Mouse (Mus musculus) myocyte (in vitro differentiated cells): ENCODE data around the gene Zranb3. TPM values are rescaled to one million over a fixed set of nuclear protein-coding genes. Genes with fewer than 3 reads are reported as not detected.
"Not testable (repeated sequence)": the region's sequence is repeated elsewhere in the genome, so short reads cannot be mapped to it uniquely, and the experiment has no call there.

Experiments used
- H3K27me3 ChIP-seq: one replicate; pipeline ENCODE4 v1.6.1; 2011; ENCODE audit not compliant: control insufficient read depth, insufficient read depth, insufficient read length
- H3K36me3 ChIP-seq: one replicate; pipeline ENCODE4 v1.6.1; 2011; ENCODE audit not compliant: control insufficient read depth, insufficient read depth
- H3K4me2 ChIP-seq: one replicate; pipeline ENCODE4 v1.6.1; 2011; ENCODE audit warnings: low read depth, control low read depth
- H3K4me3 ChIP-seq: one replicate; pipeline ENCODE4 v1.5.1; 2011; ENCODE audit warnings: mild to moderate bottlenecking, control low read depth, moderate library complexity
- H3K79me2 ChIP-seq: one replicate; pipeline ENCODE4 v1.6.1; 2011; ENCODE audit not compliant: control insufficient read depth, insufficient read depth
- H3ac ChIP-seq: one replicate; pipeline ENCODE4 v1.6.1; 2011; ENCODE audit not compliant: control insufficient read depth, insufficient read length
- CEBPB ChIP-seq: IDR thresholded peaks from 2 replicates; pipeline ENCODE4 v1.6.1; 2011; ENCODE audit warnings: mild to moderate bottlenecking, moderate library complexity; ENCODE audit not compliant: poor library complexity, insufficient read depth, severe bottlenecking
- E2F4 ChIP-seq: IDR thresholded peaks from one replicate; pipeline ENCODE4 v1.6.1; 2011; ENCODE audit warnings: mild to moderate bottlenecking, control low read depth, moderate library complexity; ENCODE audit not compliant: insufficient read depth
- MAX ChIP-seq: IDR thresholded peaks from one replicate; pipeline ENCODE4 v1.6.1; 2011; ENCODE audit warnings: low read depth, mild to moderate bottlenecking, control low read depth
- MYOD1 ChIP-seq, 3 experiments: IDR thresholded peaks; one replicate each; pipeline ENCODE4 v1.6.1; 2011; ENCODE audit warnings: control low read depth in 2 of 3, low read depth in 2 of 3, mild to moderate bottlenecking in 2 of 3, moderate library complexity in 1 of 3; ENCODE audit not compliant: insufficient read length in 2 of 3, control insufficient read depth in 1 of 3
- MYOG ChIP-seq, 3 experiments: IDR thresholded peaks; one replicate each; pipeline ENCODE4 v1.6.1; 2011; ENCODE audit warnings: control low read depth in 2 of 3, low read depth in 2 of 3, mild to moderate bottlenecking in 2 of 3; ENCODE audit not compliant: insufficient read length in 2 of 3, control insufficient read depth in 1 of 3, insufficient read depth in 1 of 3
- POLR2A ChIP-seq: IDR thresholded peaks from one replicate; pipeline ENCODE4 v1.6.1; 2011; ENCODE audit warnings: low read depth, mild to moderate bottlenecking, control low read depth, moderate library complexity; ENCODE audit not compliant: insufficient read length
- POLR2AphosphoS2 ChIP-seq: IDR thresholded peaks from one replicate; pipeline ENCODE4 v1.6.1; 2011; ENCODE audit warnings: low read depth, control low read depth; ENCODE audit not compliant: insufficient read length
- REST ChIP-seq: IDR thresholded peaks from one replicate; pipeline ENCODE4 v1.6.1; 2011; ENCODE audit warnings: mild to moderate bottlenecking, control low read depth, moderate library complexity; ENCODE audit not compliant: insufficient read depth, insufficient read length
- SRF ChIP-seq: IDR thresholded peaks from one replicate; pipeline ENCODE4 v1.6.1; 2011; ENCODE audit warnings: low read depth; ENCODE audit not compliant: control insufficient read depth, insufficient read length
- TCF12 ChIP-seq: IDR thresholded peaks from one replicate; pipeline ENCODE4 v1.6.1; 2011; ENCODE audit warnings: mild to moderate bottlenecking, control low read depth; ENCODE audit not compliant: poor library complexity, insufficient read depth, severe bottlenecking
- TCF3 ChIP-seq: IDR thresholded peaks from one replicate; pipeline ENCODE4 v1.6.1; 2011; ENCODE audit warnings: low read depth, control low read depth; ENCODE audit not compliant: insufficient read length
- USF1 ChIP-seq: IDR thresholded peaks from one replicate; pipeline ENCODE4 v1.6.1; 2011; ENCODE audit warnings: low read depth, mild to moderate bottlenecking, control low read depth, moderate library complexity
- polyA plus RNA-seq: library from polyadenylated mRNA; unstranded; fragments of >200 nt; fragmentation: generic; extraction: Trizol; gene quantifications from one replicate; pipeline ENCODE4 v1.2.1, GENCODE M21; 2012; ENCODE audit warnings: missing spikeins

Gene Zranb3
- polyA plus RNA-seq, 1 experiment: 1.6 TPM

DNA sequence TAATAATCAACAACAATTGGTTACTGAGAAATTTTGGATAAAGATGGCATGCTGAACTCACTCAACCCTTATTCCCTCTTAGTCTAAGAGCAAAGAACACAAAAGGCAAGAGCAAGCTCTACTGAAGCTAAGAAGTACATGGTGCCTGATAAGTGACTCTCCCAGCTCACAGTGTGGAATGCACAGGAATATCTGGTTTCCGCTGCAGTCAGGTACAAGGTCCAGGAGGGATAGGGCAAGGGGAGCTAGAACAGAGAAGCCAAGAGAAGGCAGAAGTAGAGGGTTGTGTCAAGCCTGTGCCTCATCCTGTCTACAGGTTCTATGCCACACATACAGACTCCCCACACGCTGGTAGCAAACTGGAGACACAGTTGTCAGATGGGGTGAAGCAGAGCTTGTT, 100.7 kb downstream of the Zranb3 start:
- no peak overlapping the region for H3K4me2 ChIP-seq
- no peaks in the 10 kb centered on the region for H3K79me2 ChIP-seq
- no peaks in the 10 kb centered on the region for H3K36me3 ChIP-seq
- no peak overlapping the region for H3K4me3 ChIP-seq
- TF ChIP-seq MYOD1 (IDR thresholded peaks at IDR 0.05; ENCODE audit: control insufficient read depth in 1 of 3, insufficient read length in 2 of 3, low read depth in 2 of 3): no peak
- no peak overlapping the region for H3ac ChIP-seq
- no peaks in the 10 kb centered on the region for H3K27me3 ChIP-seq

DNA sequence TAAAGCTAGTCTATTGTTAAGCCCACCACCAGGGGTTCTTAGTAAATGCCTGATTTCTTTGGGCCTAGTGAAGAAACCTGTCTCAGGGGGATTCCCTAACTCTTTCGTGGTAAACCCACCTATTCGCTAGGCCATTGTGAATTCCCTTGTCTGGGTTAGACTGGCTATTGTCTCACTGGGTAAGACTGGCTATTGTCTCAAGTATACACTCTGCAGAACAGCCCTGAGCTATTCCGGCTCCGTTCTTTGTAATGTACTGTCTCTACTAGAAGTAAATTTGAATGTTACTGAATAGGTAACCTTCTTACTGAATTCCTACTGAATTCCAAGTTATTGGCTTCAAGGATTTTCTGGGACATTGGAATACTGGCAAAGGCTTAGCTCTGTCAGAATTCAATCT, 101.9 kb downstream of the Zranb3 start:
- H3K4me2 ChIP-seq, H3K4me3 ChIP-seq, H3K27me3 ChIP-seq, H3K36me3 ChIP-seq, H3ac ChIP-seq, H3K79me2 ChIP-seq: not testable (repeated sequence)

DNA sequence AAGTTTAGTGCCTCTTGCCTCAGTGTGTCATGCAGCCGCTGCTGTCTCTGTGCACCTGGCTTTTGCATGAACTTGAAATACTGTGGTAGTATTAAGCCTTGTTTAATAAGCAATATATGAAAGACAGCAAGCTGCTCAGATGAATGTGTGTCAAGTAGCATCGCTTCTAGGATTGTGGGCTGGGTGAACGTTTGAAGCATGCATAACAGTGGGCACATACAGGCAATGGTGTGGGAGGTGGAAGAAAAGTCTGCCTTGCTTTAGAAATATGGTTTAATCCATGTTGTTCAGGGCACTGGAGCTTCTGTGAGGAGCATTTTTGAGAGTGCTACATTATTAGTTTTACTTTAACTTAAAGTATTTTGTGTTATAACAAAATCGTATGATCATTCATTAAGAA, 109.0 kb downstream of the Zranb3 start:
- Histone ChIP-seq H3ac (no peak overlapping the region), H3K27me3 (no peaks in the 10 kb centered on the region), H3K36me3 (no peaks in the 10 kb centered on the region), H3K4me2 (no peak overlapping the region), H3K79me2 (no peaks in the 10 kb centered on the region), H3K4me3 (no peak overlapping the region)
- no peak for TF ChIP-seq MYOG (IDR thresholded peaks at IDR 0.05; ENCODE audit: control insufficient read depth in 1 of 3, insufficient read depth in 1 of 3, insufficient read length in 2 of 3, low read depth in 2 of 3)
- TF ChIP-seq POLR2AphosphoS2: no peak
- no peak for TF ChIP-seq TCF12
- no peak for TF ChIP-seq CEBPB
- TF ChIP-seq TCF3: no peak
- no peak for TF ChIP-seq POLR2A
- no peak for TF ChIP-seq MAX
- no peak for TF ChIP-seq E2F4
- no peak for TF ChIP-seq REST
- TF ChIP-seq MYOD1 (IDR thresholded peaks at IDR 0.05; ENCODE audit: control insufficient read depth in 1 of 3, insufficient read length in 2 of 3, low read depth in 2 of 3): no peak
- no peak for TF ChIP-seq USF1
- TF ChIP-seq SRF: no peak

DNA sequence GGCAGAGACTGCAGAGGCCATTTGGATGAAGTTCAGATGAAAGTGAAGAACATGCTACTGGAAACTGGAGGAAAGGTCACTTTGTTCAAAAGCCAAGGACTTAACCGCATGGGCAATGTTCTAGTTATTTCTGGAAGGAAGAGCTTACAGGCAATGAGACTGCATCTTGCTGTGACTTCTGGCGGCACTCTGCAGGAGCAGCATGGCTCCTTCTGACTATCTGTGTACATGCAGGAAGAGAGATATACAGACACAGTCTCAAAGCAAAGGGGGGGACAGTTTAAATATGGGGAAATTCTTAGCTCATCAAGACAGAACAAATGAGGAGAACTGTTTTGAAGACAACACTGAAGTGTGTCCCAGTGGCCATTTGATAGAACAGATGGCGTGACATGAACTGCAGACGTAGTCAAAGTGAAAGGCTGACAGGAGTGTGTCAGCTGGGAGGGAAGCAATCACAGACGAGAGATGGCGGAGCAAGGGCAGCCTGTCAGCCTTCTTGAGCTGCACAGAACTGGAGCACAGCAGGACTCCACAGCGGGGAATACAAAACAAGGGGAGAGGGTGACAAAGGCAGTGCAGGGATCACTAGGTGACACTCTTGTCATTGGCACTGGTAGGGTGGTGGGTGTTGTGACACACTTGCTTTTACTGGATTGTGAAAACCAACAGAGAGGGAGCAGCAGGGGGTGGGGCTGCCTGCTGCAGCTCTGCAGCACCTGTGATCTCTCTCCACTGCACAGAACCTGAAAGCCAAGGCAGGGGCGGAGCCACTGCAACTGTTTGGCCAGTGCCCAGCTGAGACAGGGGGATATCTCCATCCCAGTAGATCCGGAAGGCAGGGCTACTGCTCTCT, 112.7 kb downstream of the Zranb3 start:
- no peaks in the 10 kb centered on the region for H3K36me3 ChIP-seq
- TF ChIP-seq TCF3 (no peak), MYOD1 (IDR thresholded peaks at IDR 0.05; ENCODE audit: control insufficient read depth in 1 of 3, insufficient read length in 2 of 3, low read depth in 2 of 3) (no peak), POLR2AphosphoS2 (no peak), TCF12 (no peak), SRF (no peak), E2F4 (no peak), REST (no peak)
- no peak overlapping the region for H3K4me3 ChIP-seq
- H3K4me2 ChIP-seq: no peak overlapping the region
- H3K27me3 ChIP-seq: no peaks in the 10 kb centered on the region
- no peak overlapping the region for H3ac ChIP-seq
- H3K79me2 ChIP-seq: no peaks in the 10 kb centered on the region

DNA sequence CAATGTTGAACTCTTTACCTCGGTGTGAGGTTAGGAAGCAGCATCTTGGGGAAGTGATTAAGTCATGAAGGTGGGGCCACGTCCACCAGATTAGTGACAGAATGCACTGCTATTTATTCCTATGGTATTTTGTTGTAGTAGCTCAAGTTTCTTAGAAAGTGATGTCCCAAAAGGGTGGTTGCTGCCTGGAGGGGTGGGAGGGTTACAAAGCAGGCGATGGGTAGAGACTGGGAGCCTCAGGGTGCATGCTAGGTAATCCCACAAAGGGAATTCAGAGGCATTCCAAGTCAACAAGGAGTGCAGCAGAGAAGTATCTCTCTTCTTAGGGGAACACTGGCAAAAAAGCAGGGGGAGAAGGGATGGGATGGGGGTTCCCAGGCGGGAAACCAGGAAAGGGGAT, 113.5 kb downstream of the Zranb3 start:
- H3ac ChIP-seq: no peak overlapping the region
- H3K79me2 ChIP-seq: no peaks in the 10 kb centered on the region
- H3K4me2 ChIP-seq: no peak overlapping the region
- TF ChIP-seq CEBPB (no peak), TCF12 (no peak), POLR2AphosphoS2 (no peak), MAX (no peak), E2F4 (no peak), MYOG (IDR thresholded peaks at IDR 0.05; ENCODE audit: control insufficient read depth in 1 of 3, insufficient read depth in 1 of 3, insufficient read length in 2 of 3, low read depth in 2 of 3) (no peak), REST (no peak), MYOD1 (IDR thresholded peaks at IDR 0.05; ENCODE audit: control insufficient read depth in 1 of 3, insufficient read length in 2 of 3, low read depth in 2 of 3) (no peak), POLR2A (no peak), TCF3 (no peak), SRF (no peak), USF1 (no peak)
- H3K36me3 ChIP-seq: no peaks in the 10 kb centered on the region
- no peaks in the 10 kb centered on the region for H3K27me3 ChIP-seq
- no peak overlapping the region for H3K4me3 ChIP-seq
